Comparison of ENCODE assay signal across 26 mouse cellular contexts in the genomic region with DNA sequence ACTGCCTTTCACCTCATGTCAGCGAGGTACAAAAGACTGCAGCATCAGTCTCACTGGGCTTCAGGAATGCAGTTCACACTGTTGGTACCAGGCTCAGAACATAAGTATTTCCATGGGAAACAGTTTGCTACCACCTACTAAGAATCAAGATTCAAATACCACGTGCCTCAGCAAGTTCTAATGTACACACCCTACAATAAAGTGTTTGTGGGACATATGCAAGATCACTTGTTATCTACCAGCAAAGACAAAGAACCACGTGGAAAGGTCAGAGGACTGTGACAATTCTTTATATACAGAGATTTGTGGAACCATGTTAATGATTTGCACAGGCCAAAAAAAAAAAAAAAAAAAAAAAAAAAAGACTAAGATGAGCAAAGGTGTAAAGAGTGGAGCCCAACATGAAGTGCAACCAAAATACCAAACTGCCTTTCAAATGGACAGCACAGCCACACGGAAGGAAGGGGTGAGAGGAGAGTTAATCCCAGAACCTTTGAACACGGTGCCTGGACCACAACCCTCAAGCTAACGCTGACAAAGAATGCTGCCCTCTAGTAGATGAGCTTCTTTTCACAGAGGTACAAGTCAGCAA.
"Had no signal": no experiment of that assay in that cellular context is flagged by ENCODE, and none has a peak within 500 bp of the region (broad histone marks: within the 10 kb centered on the region; RNA-seq: fewer than 3 reads in every experiment).

No protein-coding gene starts in this region.

- H3K4me2 ChIP-seq: heart, embryonic 13.5 days; heart, embryonic 15.5 days; hindbrain, embryonic 12.5 days; hindbrain, embryonic 14.5 days; kidney, embryonic 15.5 days; limb, embryonic 12.5 days; liver, embryonic 11.5 days; liver, embryonic 13.5 days; liver, embryonic 15.5 days had no signal

- H3K9ac ChIP-seq: heart, embryonic 13.5 days; heart, embryonic 15.5 days; hindbrain, embryonic 12.5 days; hindbrain, embryonic 14.5 days; kidney, embryonic 15.5 days; limb, embryonic 12.5 days; liver, embryonic 13.5 days; liver, embryonic 15.5 days had no signal

- DNase-seq: gastrocnemius, postnatal 14 days; heart, adult 18-20 months; heart, postnatal 4 days; kidney, adult 11 months; kidney, adult 2 months; kidney, adult 9 months; kidney, postnatal 14 days; kidney, postnatal 36 days; layer of hippocampus, adult 9-11 months; liver; liver, embryonic 13.5 days had no signal

- H3K4me1 ChIP-seq: hindbrain, embryonic 10.5 days; hindbrain, embryonic 12.5 days; kidney, embryonic 15.5 days; limb, embryonic 10.5 days; limb, embryonic 12.5 days; liver, embryonic 13.5 days had no signal

- ATAC-seq: hindbrain, embryonic 16.5 days; inflammation-experienced regulatory T-cells, adult 6 months had no signal

- H3K9me3 ChIP-seq: heart, embryonic 10.5 days; heart, embryonic 13.5 days; heart, embryonic 15.5 days; hindbrain, embryonic 10.5 days; hindbrain, embryonic 12.5 days; kidney, embryonic 15.5 days; limb, embryonic 10.5 days; limb, embryonic 12.5 days; liver, embryonic 13.5 days; liver, embryonic 15.5 days had no signal

- H3K4me3 ChIP-seq: heart, embryonic 10.5 days; heart, embryonic 13.5 days; heart, embryonic 15.5 days; hindbrain, embryonic 10.5 days; hindbrain, embryonic 12.5 days; kidney, embryonic 15.5 days; left cerebral cortex, adult 2 months; limb, embryonic 10.5 days; limb, embryonic 12.5 days; liver, embryonic 13.5 days; liver, embryonic 15.5 days had no signal

- H3K27ac ChIP-seq: heart, embryonic 10.5 days; heart, embryonic 13.5 days; heart, embryonic 15.5 days; hindbrain, embryonic 10.5 days; hindbrain, embryonic 12.5 days; hindbrain, embryonic 14.5 days; kidney, embryonic 15.5 days; kidney, postnatal 0 days; left cerebral cortex, adult 2 months; limb, embryonic 10.5 days; limb, embryonic 12.5 days; liver, embryonic 13.5 days; liver, embryonic 15.5 days had no signal

- H3K27me3 ChIP-seq: heart, embryonic 13.5 days; heart, embryonic 15.5 days; hindbrain, embryonic 12.5 days; kidney, embryonic 15.5 days; limb, embryonic 12.5 days; liver, embryonic 13.5 days; liver, embryonic 15.5 days had no signal

- H3K36me3 ChIP-seq: heart, embryonic 10.5 days; heart, embryonic 13.5 days; heart, embryonic 15.5 days; hindbrain, embryonic 10.5 days; hindbrain, embryonic 12.5 days; kidney, embryonic 15.5 days; limb, embryonic 10.5 days; limb, embryonic 12.5 days; liver, embryonic 13.5 days; liver, embryonic 15.5 days had no signal
